Mouse (Mus musculus) urinary bladder, postnatal 36 days (tissue): ENCODE results near the gene Olfr906.

Experiments
- DNase-seq, 2 experiments: peaks; one replicate each; pipeline ENCODE4 v3.0.0; 2022; ENCODE audit warnings: low spot score in 2 of 2, mixed read lengths in 1 of 2

Olfr906 gene

DNA sequence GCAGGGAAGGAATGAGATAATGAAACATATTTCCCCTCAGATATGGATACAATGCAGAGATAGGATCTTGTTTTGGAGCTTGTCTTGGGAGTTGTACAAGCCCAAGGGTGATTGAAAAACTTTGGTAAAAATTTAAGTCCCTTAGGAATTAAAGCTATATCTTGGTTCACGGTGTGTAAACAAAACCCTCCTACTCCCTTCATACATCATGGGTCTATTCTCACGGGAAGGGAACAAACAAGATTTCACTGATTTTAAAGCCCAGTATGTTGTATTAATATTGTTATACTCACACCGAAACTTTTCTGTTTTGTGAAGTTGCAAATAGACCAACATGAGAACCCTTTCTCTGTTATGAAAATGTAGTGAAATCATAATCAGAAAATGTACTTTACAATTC is at the start of gene Olfr906:
Gene Olfr906, plus strand, starts transcription at position 301 of the 400 bp plus-strand sequence.
- DNase-seq: no peak

GRCm38 (mm10) chr9:38447352-38447751 is 39.5 kb upstream of the Olfr906 start, which contains the start of gene Olfr902:
TSS of gene Olfr902 (plus strand) at chr9:38447652.
- no peak for DNase-seq

DNA sequence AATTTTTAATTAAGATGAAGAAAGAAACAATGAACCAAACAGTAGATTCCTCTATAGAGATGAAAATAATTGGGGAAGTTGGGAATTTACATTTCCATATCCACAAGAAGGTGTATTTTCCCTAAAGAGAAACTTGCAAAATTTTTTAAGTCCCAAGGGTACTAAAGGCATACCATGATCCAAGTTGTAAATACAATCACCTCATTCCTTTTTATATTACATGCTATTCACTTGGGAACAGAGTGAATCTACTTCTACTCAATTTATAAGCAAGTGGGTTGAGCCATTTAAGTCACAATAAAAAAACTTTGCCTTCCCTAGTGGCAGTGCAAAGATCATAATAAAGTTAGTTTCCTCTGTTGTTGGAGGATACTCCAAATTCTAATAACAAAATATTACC is 24.0 kb upstream of the Olfr906 start, which contains the start of gene Olfr904:
Gene Olfr904, plus strand, starts transcription at position 301 of the 400 bp plus-strand sequence.
- DNase-seq: no peak

DNA sequence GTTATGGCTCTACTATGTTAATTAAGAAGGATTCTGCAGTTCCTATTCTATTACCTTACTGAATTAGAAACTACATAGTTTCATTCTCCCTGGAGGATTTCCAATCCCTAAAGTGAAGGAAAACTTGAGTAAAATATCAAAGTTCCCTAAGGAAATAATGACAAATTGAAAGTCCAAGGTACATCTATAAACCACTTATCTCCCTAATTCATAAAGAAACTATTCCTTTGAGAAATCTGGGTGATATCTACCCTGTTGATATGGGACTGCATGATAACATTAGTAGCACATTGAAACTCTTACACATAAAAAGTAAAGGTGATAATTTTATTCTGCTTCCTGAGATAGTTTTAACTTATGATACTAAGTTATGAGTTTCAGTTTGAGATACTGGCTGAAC is 16.1 kb upstream of the Olfr906 start, which contains the start of gene Olfr905:
Gene Olfr905, plus strand, starts transcription at position 301 of the 400 bp plus-strand sequence.
- no peak for DNase-seq

DNA sequence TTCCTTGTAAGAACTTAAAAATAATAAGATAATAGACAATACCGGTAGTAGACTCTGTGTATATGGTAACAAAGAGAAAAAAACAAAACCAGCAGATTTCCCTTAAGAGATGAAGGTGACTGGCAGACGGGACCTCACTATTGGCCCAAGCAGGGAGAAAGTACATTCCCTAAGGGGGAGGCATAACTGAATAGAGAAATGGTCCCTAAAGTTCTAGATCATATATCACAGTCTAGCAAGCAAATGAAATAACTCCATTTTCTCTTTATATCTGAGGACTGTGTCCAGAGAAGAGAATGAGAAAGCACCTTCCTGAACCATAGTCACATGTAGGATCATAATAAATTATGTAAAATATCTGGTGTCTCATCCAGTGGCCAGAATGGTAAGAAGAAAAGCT is 8.6 kb downstream of the Olfr906 start, which contains the start of gene Olfr907:
Gene Olfr907, plus strand, starts transcription at position 301 of the 400 bp plus-strand sequence.
- no peak for DNase-seq

- DNase-seq: no peak
Observed at GRCm38 (mm10) chr9:38512353-38512752, 25.5 kb downstream of the Olfr906 start.

- DNase-seq: no peak
Observed at GRCm38 (mm10) chr9:38521280-38521679, 34.4 kb downstream of the Olfr906 start, which contains the start of gene Olfr911-ps1. TSS of gene Olfr911-ps1 (plus strand) at chr9:38521580.

- DNase-seq: no peak
Observed at GRCm38 (mm10) chr9:38537549-38537948, 50.7 kb downstream of the Olfr906 start, which contains the start of gene Olfr910. TSS of gene Olfr910 (plus strand) at chr9:38537849.
